Mouse (Mus musculus) bone marrow macrophage, adult 2 months (primary cell): ENCODE data around the gene Dennd5b.

ENCODE experiments used
- CTCF ChIP-seq: IDR thresholded peaks from 2 replicates; pipeline ENCODE4 v1.5.1; 2012; ENCODE audit warnings: low read depth, mild to moderate bottlenecking, low read length, moderate library complexity
- POLR2A ChIP-seq: IDR thresholded peaks from 2 replicates; pipeline ENCODE4 v1.6.1; 2012; ENCODE audit warnings: mild to moderate bottlenecking, low read depth, low read length, borderline replicate concordance

DNA sequence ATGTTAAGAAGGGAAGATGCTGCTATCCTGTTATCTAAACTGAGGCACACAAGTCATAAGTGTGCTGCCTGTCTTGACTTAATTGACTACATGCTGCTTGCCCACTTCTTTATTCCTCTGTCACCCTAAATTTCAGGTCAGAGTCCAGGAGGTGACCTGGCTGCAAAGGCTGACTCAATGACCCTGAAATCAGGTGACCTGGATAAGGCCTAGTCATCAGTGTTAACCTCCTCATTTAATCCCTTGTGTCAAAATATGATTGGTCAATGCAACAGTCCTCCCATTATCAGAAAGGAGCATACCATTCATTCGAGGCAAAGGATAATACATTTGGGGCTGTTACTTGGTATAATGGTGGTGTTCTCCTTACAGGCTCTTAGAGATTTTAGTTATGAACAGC is 38.0 kb upstream of the Dennd5b start, which contains the start of gene Etfbkmt:
- TF ChIP-seq POLR2A (no peak), CTCF (no peak)
